Mouse (Mus musculus): ENCODE measurements around the gene Cltc. TPM values are rescaled to one million over a fixed set of nuclear protein-coding genes. Genes with fewer than 3 reads are reported as not detected.

The Cltc gene
- total RNA-seq, 2 experiments from 2014 or later = 129 to 155 TPM

GRCm38 (mm10) chr11:86684126-86685012 lies 73.0 kb downstream of the Cltc start:
- ATAC-seq (replicated peaks; ENCODE audit: poor library complexity, severe bottlenecking) = no peak; the same call in 1 of the 2 replicates

GRCm38 (mm10) chr11:86683395-86684125 lies 73.8 kb downstream of the Cltc start, which contains the start of the genes Vmp1 and Ptrh2:
TSS of gene Vmp1 (minus strand) at chr11:86683836.
TSS of gene Ptrh2 (plus strand) at chr11:86683985.
- ATAC-seq (replicated peaks; ENCODE audit: poor library complexity, severe bottlenecking) = peak; percentile 92

- ATAC-seq (replicated peaks; ENCODE audit: poor library complexity, severe bottlenecking) = no peak
Observed at GRCm38 (mm10) chr11:86682861-86683260, 74.5 kb downstream of the Cltc start.

- ATAC-seq (replicated peaks; ENCODE audit: poor library complexity, severe bottlenecking) = no peak
Observed at GRCm38 (mm10) chr11:86681423-86681822, 75.9 kb downstream of the Cltc start.

- ATAC-seq (replicated peaks; ENCODE audit: poor library complexity, severe bottlenecking) = no peak
Observed at GRCm38 (mm10) chr11:86680729-86681128, 76.6 kb downstream of the Cltc start.

- no peak for ATAC-seq (replicated peaks; ENCODE audit: poor library complexity, severe bottlenecking)
Observed at GRCm38 (mm10) chr11:86678957-86679356, 78.4 kb downstream of the Cltc start.

- no peak for ATAC-seq (replicated peaks; ENCODE audit: poor library complexity, severe bottlenecking)
Observed at GRCm38 (mm10) chr11:86675520-86675919, 81.8 kb downstream of the Cltc start.

- ATAC-seq (replicated peaks; ENCODE audit: poor library complexity, severe bottlenecking) = no peak
Observed at GRCm38 (mm10) chr11:86672772-86673171, 84.6 kb downstream of the Cltc start.

GRCm38 (mm10) chr11:86671041-86671675 lies 86.2 kb downstream of the Cltc start:
- ATAC-seq (replicated peaks; ENCODE audit: poor library complexity, severe bottlenecking) = no peak

GRCm38 (mm10) chr11:86668169-86668568 lies 89.2 kb downstream of the Cltc start:
- ATAC-seq (replicated peaks; ENCODE audit: poor library complexity, severe bottlenecking) = no peak

- ATAC-seq (replicated peaks; ENCODE audit: poor library complexity, severe bottlenecking) = no peak
Observed at GRCm38 (mm10) chr11:86667553-86667952, 89.8 kb downstream of the Cltc start.

- no peak for ATAC-seq (replicated peaks; ENCODE audit: poor library complexity, severe bottlenecking)
Observed at GRCm38 (mm10) chr11:86664406-86664805, 93.0 kb downstream of the Cltc start.

GRCm38 (mm10) chr11:86663977-86664376 lies 93.4 kb downstream of the Cltc start:
- no peak for ATAC-seq (replicated peaks; ENCODE audit: poor library complexity, severe bottlenecking)

GRCm38 (mm10) chr11:86662986-86663895 lies 94.1 kb downstream of the Cltc start:
- no peak for ATAC-seq (replicated peaks; ENCODE audit: poor library complexity, severe bottlenecking)

- no peak; the same call in 1 of the 2 replicates for ATAC-seq (replicated peaks; ENCODE audit: poor library complexity, severe bottlenecking)
Observed at GRCm38 (mm10) chr11:86657863-86658262, 99.5 kb downstream of the Cltc start.

- ATAC-seq (replicated peaks; ENCODE audit: poor library complexity, severe bottlenecking) = no peak
Observed at GRCm38 (mm10) chr11:86656849-86657567, 100.4 kb downstream of the Cltc start.

GRCm38 (mm10) chr11:86655671-86656070 lies 101.7 kb downstream of the Cltc start:
- ATAC-seq (replicated peaks; ENCODE audit: poor library complexity, severe bottlenecking) = 0 out of 2 replicates have a peak, but pooled peaks have one; percentile 15

GRCm38 (mm10) chr11:86654096-86654495 lies 103.3 kb downstream of the Cltc start:
- ATAC-seq (replicated peaks; ENCODE audit: poor library complexity, severe bottlenecking) = no peak

- peak; percentile 49; the same call in 1 of the 2 replicates for ATAC-seq (replicated peaks; ENCODE audit: poor library complexity, severe bottlenecking)
Observed at GRCm38 (mm10) chr11:86653446-86653845, 103.9 kb downstream of the Cltc start.
